Mouse (Mus musculus): ENCODE results near the gene Polr1e. TPM values are rescaled to one million over a fixed set of nuclear protein-coding genes. Genes with fewer than 3 reads are reported as not detected.
"Not testable (repeated sequence)": the region's sequence is repeated elsewhere in the genome, so short reads cannot be mapped to it uniquely, and the experiment has no call there.

Gene Polr1e
- polyA plus RNA-seq, 1 experiment from 2014 or later = 33.8 TPM

- WGBS = 90% methylated on average over 10 of the region's 10 CpGs
- no peak for ATAC-seq (ENCODE audit: insufficient number of reproducible peaks, low FRiP score, low TSS enrichment, low read depth)
- no peaks in the 10 kb centered on the region for H3K4me1 ChIP-seq
- peaks cover 72% of the 10 kb centered on the region for H3K36me3 ChIP-seq
- no peak overlapping the region for H3K4me3 ChIP-seq (replicated peaks)
- H3K9me3 ChIP-seq (replicated peaks) = no peaks in the 10 kb centered on the region
- no peak overlapping the region for H3K4me2 ChIP-seq (replicated peaks)
- no peak overlapping the region for H3K9ac ChIP-seq
- no peaks in the 10 kb centered on the region for H3K27me3 ChIP-seq
- H3K27ac ChIP-seq (replicated peaks) = no peak overlapping the region
These were observed 17.7 kb downstream of the Polr1e start for GRCm38 (mm10) chr4:45036048-45036447.

- H3K36me3 ChIP-seq = peaks cover 74% of the 10 kb centered on the region
- no peak overlapping the region for H3K4me3 ChIP-seq (replicated peaks)
- H3K9me3 ChIP-seq (replicated peaks) = no peaks in the 10 kb centered on the region
- H3K4me2 ChIP-seq (replicated peaks) = no peak overlapping the region
- no peak for ATAC-seq (ENCODE audit: insufficient number of reproducible peaks, low FRiP score, low TSS enrichment, low read depth)
- 76% methylated on average over 5 of the region's 5 CpGs for WGBS
- H3K27ac ChIP-seq (replicated peaks) = no peak overlapping the region
- H3K27me3 ChIP-seq = no peaks in the 10 kb centered on the region
- H3K4me1 ChIP-seq = no peaks in the 10 kb centered on the region
- no peak overlapping the region for H3K9ac ChIP-seq
These were observed 18.2 kb downstream of the Polr1e start for GRCm38 (mm10) chr4:45036571-45036970.

- H3K4me2 ChIP-seq (replicated peaks) = no peak overlapping the region
- no peaks in the 10 kb centered on the region for H3K27me3 ChIP-seq
- no peak overlapping the region for H3K27ac ChIP-seq (replicated peaks)
- H3K4me3 ChIP-seq (replicated peaks) = no peak overlapping the region
- peaks cover 68% of the 10 kb centered on the region for H3K36me3 ChIP-seq
- 90% methylated on average over 13 of the region's 13 CpGs for WGBS
- no peak for ATAC-seq (ENCODE audit: insufficient number of reproducible peaks, low FRiP score, low TSS enrichment, low read depth)
- H3K9me3 ChIP-seq (replicated peaks) = no peaks in the 10 kb centered on the region
- H3K9ac ChIP-seq = no peak overlapping the region
- no peaks in the 10 kb centered on the region for H3K4me1 ChIP-seq
These were observed 19.4 kb downstream of the Polr1e start for GRCm38 (mm10) chr4:45037455-45038410.

- not testable (repeated sequence) for H3K27me3 ChIP-seq; H3K9ac ChIP-seq; ATAC-seq (ENCODE audit: insufficient number of reproducible peaks, low FRiP score, low TSS enrichment, low read depth); H3K9me3 ChIP-seq (replicated peaks); H3K4me3 ChIP-seq (replicated peaks); H3K27ac ChIP-seq (replicated peaks); H3K4me2 ChIP-seq (replicated peaks); H3K4me1 ChIP-seq
- WGBS = 65% methylated on average over 8 of the region's 8 CpGs
- peaks cover 68% of the 10 kb centered on the region for H3K36me3 ChIP-seq
These were observed 20.5 kb downstream of the Polr1e start for GRCm38 (mm10) chr4:45038879-45039278.

GRCm38 (mm10) chr4:45039546-45039945 lies 21.2 kb downstream of the Polr1e start:
- H3K36me3 ChIP-seq = peaks cover 68% of the 10 kb centered on the region
- not testable (repeated sequence) for ATAC-seq (ENCODE audit: insufficient number of reproducible peaks, low FRiP score, low TSS enrichment, low read depth); H3K4me3 ChIP-seq (replicated peaks); H3K9ac ChIP-seq; H3K4me2 ChIP-seq (replicated peaks); H3K9me3 ChIP-seq (replicated peaks); H3K27ac ChIP-seq (replicated peaks); H3K4me1 ChIP-seq; H3K27me3 ChIP-seq
- 91% methylated on average over 7 of the region's 7 CpGs for whole genome bisulfite sequencing

GRCm38 (mm10) chr4:45040795-45041194 lies 22.4 kb downstream of the Polr1e start:
- no peaks in the 10 kb centered on the region for H3K27me3 ChIP-seq
- H3K27ac ChIP-seq (replicated peaks) = no peak overlapping the region
- H3K4me1 ChIP-seq = no peaks in the 10 kb centered on the region
- 86% methylated on average over 7 of the region's 7 CpGs for WGBS
- H3K9ac ChIP-seq = no peak overlapping the region
- H3K9me3 ChIP-seq (replicated peaks) = no peaks in the 10 kb centered on the region
- H3K4me2 ChIP-seq (replicated peaks) = no peak overlapping the region
- ATAC-seq (ENCODE audit: insufficient number of reproducible peaks, low FRiP score, low TSS enrichment, low read depth) = no peak
- H3K36me3 ChIP-seq = peaks cover 70% of the 10 kb centered on the region
- no peak overlapping the region for H3K4me3 ChIP-seq (replicated peaks)

GRCm38 (mm10) chr4:45046679-45047078 lies 28.3 kb downstream of the Polr1e start:
- H3K9me3 ChIP-seq (replicated peaks) = no peaks in the 10 kb centered on the region
- H3K27me3 ChIP-seq = no peaks in the 10 kb centered on the region
- WGBS = 90% methylated on average over 5 of the region's 5 CpGs
- H3K27ac ChIP-seq (replicated peaks) = no peak overlapping the region
- no peak for ATAC-seq (ENCODE audit: insufficient number of reproducible peaks, low FRiP score, low TSS enrichment, low read depth)
- H3K36me3 ChIP-seq = peaks cover 70% of the 10 kb centered on the region
- H3K4me2 ChIP-seq (replicated peaks) = no peak overlapping the region
- no peak overlapping the region for H3K9ac ChIP-seq
- H3K4me1 ChIP-seq = no peaks in the 10 kb centered on the region
- H3K4me3 ChIP-seq (replicated peaks) = no peak overlapping the region

- no peaks in the 10 kb centered on the region for H3K27me3 ChIP-seq
- no peak overlapping the region for H3K4me3 ChIP-seq (replicated peaks)
- WGBS = 86% methylated on average over 9 of the region's 9 CpGs
- no peak overlapping the region for H3K9ac ChIP-seq
- ATAC-seq (ENCODE audit: insufficient number of reproducible peaks, low FRiP score, low TSS enrichment, low read depth) = no peak
- H3K4me1 ChIP-seq = no peaks in the 10 kb centered on the region
- H3K4me2 ChIP-seq (replicated peaks) = no peak overlapping the region
- no peak overlapping the region for H3K27ac ChIP-seq (replicated peaks)
- no peaks in the 10 kb centered on the region for H3K9me3 ChIP-seq (replicated peaks)
- peaks cover 66% of the 10 kb centered on the region for H3K36me3 ChIP-seq
These were observed 29.0 kb downstream of the Polr1e start for GRCm38 (mm10) chr4:45047286-45047887.

- no peak overlapping the region for H3K4me2 ChIP-seq (replicated peaks)
- H3K36me3 ChIP-seq = peaks cover 65% of the 10 kb centered on the region
- no peaks in the 10 kb centered on the region for H3K9me3 ChIP-seq (replicated peaks)
- no peaks in the 10 kb centered on the region for H3K27me3 ChIP-seq
- H3K9ac ChIP-seq = no peak overlapping the region
- H3K27ac ChIP-seq (replicated peaks) = no peak overlapping the region
- H3K4me1 ChIP-seq = no peaks in the 10 kb centered on the region
- no peak overlapping the region for H3K4me3 ChIP-seq (replicated peaks)
- 71% methylated on average over 9 of the region's 9 CpGs for WGBS
- no peak for ATAC-seq (ENCODE audit: insufficient number of reproducible peaks, low FRiP score, low TSS enrichment, low read depth)
These were observed 29.6 kb downstream of the Polr1e start for GRCm38 (mm10) chr4:45047956-45048355.

GRCm38 (mm10) chr4:45054862-45055261 lies 36.5 kb downstream of the Polr1e start:
- no peaks in the 10 kb centered on the region for H3K27me3 ChIP-seq
- 45% methylated on average over 3 of the region's 3 CpGs for WGBS
- no peaks in the 10 kb centered on the region for H3K9me3 ChIP-seq (replicated peaks)
- no peak overlapping the region for H3K4me3 ChIP-seq (replicated peaks)
- H3K4me1 ChIP-seq = no peaks in the 10 kb centered on the region
- H3K9ac ChIP-seq = no peak overlapping the region
- peaks cover 49% of the 10 kb centered on the region for H3K36me3 ChIP-seq
- no peak for ATAC-seq (ENCODE audit: insufficient number of reproducible peaks, low FRiP score, low TSS enrichment, low read depth)
- H3K27ac ChIP-seq (replicated peaks) = no peak overlapping the region
- H3K4me2 ChIP-seq (replicated peaks) = no peak overlapping the region

GRCm38 (mm10) chr4:45055451-45055850 lies 37.1 kb downstream of the Polr1e start:
- 87% methylated on average over 8 of the region's 8 CpGs for WGBS
- no peak overlapping the region for H3K27ac ChIP-seq (replicated peaks)
- H3K4me1 ChIP-seq = no peaks in the 10 kb centered on the region
- H3K4me3 ChIP-seq (replicated peaks) = no peak overlapping the region
- peaks cover 54% of the 10 kb centered on the region for H3K36me3 ChIP-seq
- no peaks in the 10 kb centered on the region for H3K9me3 ChIP-seq (replicated peaks)
- no peak overlapping the region for H3K4me2 ChIP-seq (replicated peaks)
- ATAC-seq (ENCODE audit: insufficient number of reproducible peaks, low FRiP score, low TSS enrichment, low read depth) = no peak
- H3K27me3 ChIP-seq = no peaks in the 10 kb centered on the region
- no peak overlapping the region for H3K9ac ChIP-seq

All from embryonic facial prominence, embryonic 15.5 days (tissue).